Mouse (Mus musculus): ENCODE data around the gene Xirp1. TPM values are rescaled to one million over a fixed set of nuclear protein-coding genes. Genes with fewer than 3 reads are reported as not detected.

Xirp1 gene
- total and polyA plus RNA-seq, 3 experiments = not detected

GRCm38 (mm10) chr9:119991310-119991709 is 32.1 kb downstream of the Xirp1 start:
- Histone ChIP-seq H3K27me3 (replicated peaks) (no peaks in the 10 kb centered on the region), H3K9ac (ENCODE audit: insufficient read depth, low read depth) (no peak overlapping the region), H3K27ac (ENCODE audit: insufficient read depth, low read depth) (no peak overlapping the region), H3K4me3 (replicated peaks in 1 of 3; ENCODE audit: low read depth in 2 of 3, low read length in 2 of 3, poor library complexity in 1 of 3) (no peak overlapping the region), H3K36me3 (replicated peaks in 1 of 2; ENCODE audit: control insufficient read depth in 1 of 2, insufficient read depth in 1 of 2, low read length in 1 of 2) (no peaks in the 10 kb centered on the region), H3K9me3 (replicated peaks; ENCODE audit: low read length) (no peaks in the 10 kb centered on the region), H3K4me2 (ENCODE audit: insufficient read depth, low read depth, poor library complexity, severe bottlenecking) (no peak overlapping the region), H3K79me2 (replicated peaks; ENCODE audit: control insufficient read depth, extremely low read depth, insufficient read depth, poor library complexity, severe bottlenecking) (no peaks in the 10 kb centered on the region), H3K4me1 (ENCODE audit: control insufficient read depth in 1 of 2, insufficient read depth in 2 of 2) (peaks cover 20 to 42% of the 10 kb centered on the region in 2 experiments)
- no peak for TF ChIP-seq JUN (IDR thresholded peaks at IDR 0.05; ENCODE audit: insufficient read depth, low read depth, low read length)
- no peak for TF ChIP-seq POLR2AphosphoS2 (IDR thresholded peaks at IDR 0.05; ENCODE audit: low read depth, low read length)
- no peak for TF ChIP-seq MAZ (IDR thresholded peaks at IDR 0.05; ENCODE audit: low read depth, low read length)
- TF ChIP-seq ZMIZ1 (IDR thresholded peaks at IDR 0.05; ENCODE audit: low read depth, low read length) = no peak
- no peak for TF ChIP-seq ETS1 (conservative IDR thresholded peaks at IDR 0.05; ENCODE audit: low read depth, low read length)
- no peak for TF ChIP-seq MAFK (IDR thresholded peaks at IDR 0.05; ENCODE audit: insufficient replicate concordance, low read length)
- TF ChIP-seq MEF2A (IDR thresholded peaks at IDR 0.05; ENCODE audit: borderline replicate concordance, low read depth, low read length) = no peak
- no peak for TF ChIP-seq EP300 (IDR thresholded peaks at IDR 0.05; ENCODE audit: low read length)
- TF ChIP-seq ZKSCAN1 (IDR thresholded peaks at IDR 0.05; ENCODE audit: borderline replicate concordance, low read depth, low read length) = no peak
- TF ChIP-seq BHLHE40 (IDR thresholded peaks at IDR 0.05; ENCODE audit: low read depth, low read length) = no peak
- in situ Hi-C loops (cut with MboI; ENCODE audit: low pct_ligation_motif_present, low pct_unique_long_range_greater_than_20kb, low sequenced_read_pairs) (no loop called here), dilution Hi-C loops (cut with MboI; ENCODE audit: extremely low pct_ligation_motif_present, extremely low pct_unique_long_range_greater_than_20kb, low sequenced_read_pairs) (no loop called here)
- DNase-seq (ENCODE audit: extremely low read depth) = no peak

DNA sequence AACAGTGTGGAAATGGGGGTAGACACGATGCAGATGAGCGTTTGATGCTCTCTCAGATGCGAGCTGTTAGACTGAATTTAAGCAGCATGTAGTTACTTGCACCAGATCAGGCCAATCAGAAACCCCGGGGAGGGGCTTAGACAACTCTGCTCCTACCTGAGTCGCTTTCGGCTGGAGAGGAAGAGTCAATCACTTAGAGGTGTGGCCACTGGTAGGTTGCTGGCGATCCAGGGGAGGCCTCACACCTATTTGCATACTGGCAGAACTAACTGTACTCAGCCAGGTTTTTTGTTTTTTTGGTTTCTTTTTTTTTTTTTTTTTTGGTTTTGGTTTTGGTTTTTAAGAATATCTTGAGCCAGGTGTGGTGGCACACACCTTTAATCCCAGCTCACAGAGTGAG is 35.1 kb downstream of the Xirp1 start:
- TF ChIP-seq CHD2 (IDR thresholded peaks at IDR 0.05; ENCODE audit: low read length) (0 out of 2 replicates have a peak, but pooled peaks have one; percentile 30), NRF1 (IDR thresholded peaks at IDR 0.05; ENCODE audit: low read depth, low read length) (peak; percentile 9; the same call in 1 of the 2 replicates), MEF2A (IDR thresholded peaks at IDR 0.05; ENCODE audit: borderline replicate concordance, low read depth, low read length) (peak; percentile 35; the same call in 1 of the 2 replicates), ZMIZ1 (IDR thresholded peaks at IDR 0.05; ENCODE audit: low read depth, low read length) (no peak), ELF1 (IDR thresholded peaks at IDR 0.05; ENCODE audit: low read depth, low read length) (0 out of 2 replicates have a peak, but pooled peaks have one; percentile 9), NELFE (IDR thresholded peaks at IDR 0.05; ENCODE audit: low read depth, low read length) (no peak), EP300 (IDR thresholded peaks at IDR 0.05; ENCODE audit: low read length) (peak; percentile 53; the same call in 1 of the 2 replicates), ZNF384 (IDR thresholded peaks at IDR 0.05; ENCODE audit: low read depth, low read length) (peak; percentile 94), TCF12 (IDR thresholded peaks at IDR 0.05; ENCODE audit: low read depth, low read length) (peak; percentile 26; the same call in 1 of the 2 replicates), MXI1 (IDR thresholded peaks at IDR 0.05; ENCODE audit: low read depth, low read length) (no peak)
- Histone ChIP-seq H3K27ac (ENCODE audit: insufficient read depth, low read depth) (no peak overlapping the region), H3K9me3 (replicated peaks; ENCODE audit: low read length) (no peaks in the 10 kb centered on the region), H3K4me1 (ENCODE audit: control insufficient read depth in 1 of 2, insufficient read depth in 2 of 2) (peaks cover 6 to 34% of the 10 kb centered on the region in 2 experiments), H3K4me2 (ENCODE audit: insufficient read depth, low read depth, poor library complexity, severe bottlenecking) (no peak overlapping the region; the same call in 1 of the 2 replicates), H3K9ac (ENCODE audit: insufficient read depth, low read depth) (no peak overlapping the region), H3K4me3 (replicated peaks in 1 of 3; ENCODE audit: low read depth in 2 of 3, low read length in 2 of 3, poor library complexity in 1 of 3) (no peak overlapping the region), H3K79me2 (replicated peaks; ENCODE audit: control insufficient read depth, extremely low read depth, insufficient read depth, poor library complexity, severe bottlenecking) (no peaks in the 10 kb centered on the region), H3K36me3 (replicated peaks in 1 of 2; ENCODE audit: control insufficient read depth in 1 of 2, insufficient read depth in 1 of 2, low read length in 1 of 2) (no peaks in the 10 kb centered on the region), H3K27me3 (replicated peaks) (peaks cover 6% of the 10 kb centered on the region)
- in situ Hi-C loops (cut with MboI; ENCODE audit: low pct_ligation_motif_present, low pct_unique_long_range_greater_than_20kb, low sequenced_read_pairs) (no loop called here), dilution Hi-C loops (cut with MboI; ENCODE audit: extremely low pct_ligation_motif_present, extremely low pct_unique_long_range_greater_than_20kb, low sequenced_read_pairs) (no loop called here)
- peak; percentile 90 for DNase-seq (ENCODE audit: extremely low read depth)
